Mouse (Mus musculus): ENCODE results near the gene Adora3.

- TF ChIP-seq CTCF (IDR thresholded peaks at IDR 0.05; ENCODE audit: insufficient read depth, low read length) (no peak), POLR2A (IDR thresholded peaks at IDR 0.05; ENCODE audit: borderline replicate concordance, extremely low read depth, low read depth, low read length) (no peak)
Measured at GRCm38 (mm10) chr3:105908976-105909375, 38.3 kb downstream of the Adora3 start.
